Mouse (Mus musculus): ENCODE measurements around the gene Atp8a2. TPM values are rescaled to one million over a fixed set of nuclear protein-coding genes. Genes with fewer than 3 reads are reported as not detected.

Gene Atp8a2
- total RNA-seq, 4 experiments from 2014 or later: 4.8 to 11.0 (median 9.3) TPM

GRCm38 (mm10) chr14:59612920-59613625 is 583.9 kb downstream of the Atp8a2 start:
- DNase-seq (ENCODE audit: low spot score): peak; percentile 12

DNA sequence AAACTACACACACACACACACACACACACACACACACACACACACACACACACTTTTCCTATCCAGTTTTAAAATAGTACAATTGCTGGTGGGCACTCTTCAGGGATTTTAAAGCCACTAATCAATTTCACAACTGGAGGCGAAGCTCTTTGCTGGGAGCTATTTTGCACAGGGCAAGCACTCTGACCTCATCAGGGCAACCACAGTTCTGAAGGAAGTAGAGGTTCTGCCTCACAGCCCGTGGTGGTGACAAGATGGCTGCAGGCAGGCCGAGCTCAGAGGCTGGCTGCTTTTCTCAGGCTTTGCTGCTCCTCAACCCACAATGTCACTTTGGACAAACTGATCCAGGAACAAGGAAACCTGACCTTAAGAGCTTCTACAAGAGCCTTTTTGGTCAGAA is 590.0 kb downstream of the Atp8a2 start:
- no peak for DNase-seq (ENCODE audit: low spot score)

DNA sequence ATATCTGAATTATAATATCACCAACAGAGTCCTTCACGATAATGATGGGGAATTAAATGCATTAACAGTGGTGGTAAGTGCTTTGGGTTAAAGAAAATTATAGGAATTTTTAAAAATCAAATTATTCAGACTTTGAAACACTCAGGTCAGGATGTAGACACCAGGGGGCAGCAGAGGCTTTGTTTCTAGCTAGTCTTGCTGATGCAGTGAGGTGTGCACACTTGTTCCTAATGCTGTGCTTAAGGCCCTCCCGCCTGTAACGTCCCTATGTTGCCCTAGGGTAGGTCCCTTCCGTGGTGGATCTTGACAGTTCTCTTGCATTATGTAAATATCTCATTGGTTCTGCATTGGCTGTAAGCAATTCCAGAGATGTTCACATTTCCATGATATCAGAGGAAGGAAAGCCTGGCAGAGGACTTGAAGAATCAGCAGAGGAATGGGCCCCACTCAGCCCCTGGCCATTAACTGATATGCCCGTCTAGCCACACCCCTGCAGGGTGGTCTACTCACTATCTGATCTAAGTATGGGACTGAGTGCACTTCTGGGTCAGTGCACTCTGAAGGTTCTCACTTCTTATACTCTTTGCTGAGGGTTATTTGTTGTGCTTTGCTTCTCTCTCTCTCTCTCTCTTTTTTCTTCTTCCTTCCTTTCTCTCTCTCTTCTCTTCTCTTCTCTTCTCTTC is 591.2 kb downstream of the Atp8a2 start:
- peak; percentile 55 for DNase-seq (ENCODE audit: low spot score)

GRCm38 (mm10) chr14:59604002-59604645 is 592.9 kb downstream of the Atp8a2 start:
- no peak for DNase-seq (ENCODE audit: low spot score)

- DNase-seq (ENCODE audit: low spot score): no peak
Measured at GRCm38 (mm10) chr14:59598260-59598627, 598.7 kb downstream of the Atp8a2 start.

DNA sequence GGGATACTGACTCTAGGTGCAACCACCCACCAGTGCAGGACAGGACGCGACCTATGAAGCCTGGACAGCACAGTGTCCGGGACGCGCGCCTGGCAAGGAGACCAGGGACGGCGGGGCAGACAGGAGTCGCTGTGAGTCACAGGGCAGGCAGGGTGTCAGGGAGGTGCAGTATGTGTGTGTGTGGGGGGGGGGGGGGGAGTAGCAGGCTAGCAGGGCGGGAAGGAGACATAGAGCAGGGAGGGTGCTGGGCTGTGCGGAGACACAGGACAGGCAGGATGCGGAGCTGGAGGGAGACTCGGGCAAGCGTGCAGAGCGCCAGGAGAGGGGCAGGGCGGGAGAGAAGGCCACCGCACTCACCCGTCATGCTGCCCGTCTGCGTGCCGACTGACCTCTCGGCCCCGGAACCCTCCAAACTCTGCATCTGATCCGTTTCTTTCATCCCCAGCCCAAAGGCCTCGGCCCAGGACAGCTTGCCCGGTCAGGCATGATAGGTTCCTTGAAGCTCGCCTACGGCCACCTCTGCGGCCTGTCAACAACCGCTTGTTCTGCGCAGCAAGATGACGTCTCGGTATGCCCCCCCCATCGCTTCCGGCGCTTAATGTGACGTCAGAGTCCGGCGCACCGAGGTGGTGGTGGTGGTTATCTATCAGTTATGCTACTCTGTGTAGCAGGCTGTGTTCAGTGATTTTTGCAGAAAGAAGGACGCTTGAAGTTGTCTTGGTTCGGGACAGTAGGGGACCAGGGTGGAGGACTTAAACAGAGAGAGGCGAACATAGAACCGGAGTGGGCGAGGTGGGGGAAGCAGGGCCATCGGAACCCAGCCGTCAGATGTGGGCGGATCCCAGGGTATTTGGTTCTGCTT is 599.4 kb downstream of the Atp8a2 start, which contains the start of gene Cdadc1:
Gene Cdadc1 (minus strand): TSS at position 562 of the 862 bp plus-strand sequence.
- DNase-seq (ENCODE audit: low spot score): peak; percentile 98

DNA sequence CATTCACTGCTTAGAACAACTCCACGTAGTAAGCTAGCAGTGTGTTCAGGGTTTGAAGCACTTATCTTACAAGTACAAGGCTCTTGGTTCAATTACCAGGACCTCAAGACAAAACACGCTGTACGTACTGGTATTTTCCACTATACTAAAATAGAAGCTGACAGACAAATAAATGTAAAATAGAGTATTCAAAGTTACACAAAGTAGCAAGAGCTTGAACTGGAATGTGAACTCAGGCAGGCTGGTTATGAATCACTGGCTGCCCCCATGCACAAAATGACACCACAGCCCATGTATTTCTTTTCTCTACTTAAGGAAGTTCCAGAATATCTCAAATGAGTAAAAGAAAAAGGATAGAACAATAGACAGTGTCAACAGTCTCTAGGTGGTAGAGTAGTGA is 602.0 kb downstream of the Atp8a2 start:
- no peak for DNase-seq (ENCODE audit: low spot score)

GRCm38 (mm10) chr14:59592593-59592992 is 604.4 kb downstream of the Atp8a2 start:
- no peak for DNase-seq (ENCODE audit: low spot score)

DNA sequence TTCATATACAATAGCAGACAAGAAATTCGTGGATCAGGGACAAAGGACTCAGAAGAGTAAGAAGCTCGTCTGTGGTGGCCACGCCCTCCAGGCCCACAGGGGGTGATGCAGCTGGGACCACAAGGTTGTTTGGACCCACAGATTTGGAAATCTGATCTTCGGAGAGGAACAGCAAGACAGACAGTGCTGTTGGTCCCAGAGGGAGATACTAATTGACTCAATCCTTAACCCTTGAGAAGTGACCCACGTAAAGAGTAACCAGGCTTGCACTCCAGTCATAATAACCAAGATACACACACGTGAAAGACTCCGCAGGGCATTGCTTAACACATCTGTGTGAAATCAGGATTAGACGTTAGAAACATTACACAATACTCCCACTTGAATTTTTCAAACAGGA is 605.1 kb downstream of the Atp8a2 start:
- DNase-seq (ENCODE audit: low spot score): no peak

DNA sequence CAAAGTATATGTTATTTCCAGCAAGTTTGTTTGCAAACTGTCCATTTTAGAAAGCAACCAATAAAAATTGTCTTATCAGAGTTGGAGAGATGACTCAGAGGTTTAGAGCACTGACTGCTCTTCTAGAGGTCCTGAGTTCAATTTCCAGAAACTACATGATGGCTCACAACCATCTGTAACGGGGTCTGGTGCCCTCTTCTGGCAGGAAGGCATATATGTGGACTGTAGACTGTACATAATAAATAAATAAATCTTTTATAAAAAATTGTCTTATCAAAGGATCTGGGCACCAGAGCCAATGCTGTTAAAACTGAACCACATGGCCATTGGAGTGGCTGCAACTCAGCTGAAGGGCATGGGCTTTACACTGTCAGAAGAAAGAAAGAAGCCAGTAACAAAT is 606.4 kb downstream of the Atp8a2 start:
- no peak for DNase-seq (ENCODE audit: low spot score)

Small RNAs within 50 kb of the gene (microRNA-seq; reads per million reads assigned to microRNA genes)
- not detected for gene Mir719

Other genes starting within 250 kb of the Atp8a2 start
- under 1 TPM in 1 of 4 experiments, not detected in 3; 0.25 TPM for gene Nupl1, start 54.3 kb upstream of the Atp8a2 start, total RNA-seq (2022)
- gene Gm49336, start 54.3 kb upstream of the Atp8a2 start, total RNA-seq (2022): 10 to 100 TPM; 25.0 to 32.1 (median 27.8) TPM
- gene Mtmr6, start 68.0 kb upstream of the Atp8a2 start, total RNA-seq (2022): 10 to 100 TPM; 29.5 to 34.5 (median 31.6) TPM
- not detected for gene Amer2, start 176.1 kb upstream of the Atp8a2 start, total RNA-seq (2022)

Measured in heart, adult 8-10 months (tissue).